Mouse (Mus musculus) neural tube, embryonic 12.5 days (tissue): ENCODE data around the gene Sdc3. TPM values are rescaled to one million over a fixed set of nuclear protein-coding genes. Genes with fewer than 3 reads are reported as not detected.
A peak's percentile ranks its signal among the peaks of the same experiment; 100 is the strongest.

Experiments used
- ATAC-seq: fragments of 200-750 bp; cut with Nextera tagmentation; 2 replicates; pipeline ENCODE4 v1.8.0; 2017; ENCODE audit warnings: low read depth, mild to moderate bottlenecking, moderate TSS enrichment, moderate library complexity; ENCODE audit not compliant: low FRiP score
- H3K27ac ChIP-seq: fragments of 300-500 bp; sonication (generic); 2 replicates; pipeline ENCODE4 v1.5.1; 2016
- H3K27me3 ChIP-seq: fragments of 300-500 bp; sonication (generic); replicated peaks from 2 replicates; pipeline ENCODE4 v1.6.1; 2016; ENCODE audit warnings: mild to moderate bottlenecking
- H3K36me3 ChIP-seq: fragments of 300-500 bp; sonication (generic); 2 replicates; pipeline ENCODE4 v1.6.1; 2016; ENCODE audit warnings: mild to moderate bottlenecking
- H3K4me1 ChIP-seq: fragments of 300-500 bp; sonication (generic); 2 replicates; pipeline ENCODE4 v1.6.1; 2016
- H3K4me2 ChIP-seq: fragments of 300-500 bp; sonication (generic); replicated peaks from 2 replicates; pipeline ENCODE4 v1.6.1; 2016; ENCODE audit warnings: mild to moderate bottlenecking
- H3K4me3 ChIP-seq: fragments of 300-500 bp; sonication (generic); 2 replicates; pipeline ENCODE4 v1.5.1; 2016
- H3K9ac ChIP-seq: fragments of 300-500 bp; sonication (generic); 2 replicates; pipeline ENCODE4 v1.6.1; 2016; ENCODE audit warnings: mild to moderate bottlenecking
- H3K9me3 ChIP-seq: fragments of 300-500 bp; sonication (generic); 2 replicates; pipeline ENCODE4 v1.6.1; 2016; ENCODE audit warnings: mild to moderate bottlenecking
- WGBS: fragments of 180-500 bp; shearing (Covaris S2); methylation state at CpG from one replicate; pipeline ENCODE4 v1.1.7; 2016; 5-methylcytosine and 5-hydroxymethylcytosine counted together
- polyA plus RNA-seq: library from polyadenylated mRNA; unstranded; fragments of >200 nt; fragmentation: Nextera tagmentation; extraction: Ambion mirVana; gene quantifications from 2 replicates; pipeline ENCODE4 v1.2.1, GENCODE M21; 2016

Gene Sdc3
- polyA plus RNA-seq, 1 experiment from 2014 or later = 54.2 TPM

DNA sequence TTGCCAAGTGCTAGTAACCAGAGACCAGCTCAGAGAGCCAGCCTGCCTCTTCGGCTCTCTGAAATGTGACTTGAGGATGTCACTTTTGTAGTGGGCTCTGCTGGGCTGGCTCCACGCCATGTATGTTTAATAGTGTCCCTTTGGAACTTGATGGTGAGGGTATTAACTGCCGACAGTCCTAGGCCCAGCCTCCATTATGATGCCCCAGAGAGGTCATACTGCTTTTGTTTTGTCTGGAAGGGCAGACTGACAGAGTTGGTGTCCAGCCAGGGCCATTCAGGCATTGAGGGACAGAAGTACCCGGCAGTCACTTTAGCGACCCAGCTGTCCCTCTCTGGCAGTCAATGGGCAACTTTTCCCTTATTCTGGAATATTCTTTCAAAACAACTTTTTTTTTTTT is 17.4 kb downstream of the Sdc3 start:
- H3K4me3 ChIP-seq = no peak overlapping the region
- H3K27me3 ChIP-seq = no peaks in the 10 kb centered on the region; the same call in 1 of the 2 replicates
- ATAC-seq = no peak
- 24% methylated on average over 5 of the region's 5 CpGs for WGBS
- H3K9ac ChIP-seq = no peak overlapping the region
- H3K4me1 ChIP-seq = peaks cover 72% of the 10 kb centered on the region
- no peak overlapping the region for H3K27ac ChIP-seq
- H3K9me3 ChIP-seq = no peaks in the 10 kb centered on the region
- no peaks in the 10 kb centered on the region for H3K36me3 ChIP-seq
- no peak overlapping the region for H3K4me2 ChIP-seq

DNA sequence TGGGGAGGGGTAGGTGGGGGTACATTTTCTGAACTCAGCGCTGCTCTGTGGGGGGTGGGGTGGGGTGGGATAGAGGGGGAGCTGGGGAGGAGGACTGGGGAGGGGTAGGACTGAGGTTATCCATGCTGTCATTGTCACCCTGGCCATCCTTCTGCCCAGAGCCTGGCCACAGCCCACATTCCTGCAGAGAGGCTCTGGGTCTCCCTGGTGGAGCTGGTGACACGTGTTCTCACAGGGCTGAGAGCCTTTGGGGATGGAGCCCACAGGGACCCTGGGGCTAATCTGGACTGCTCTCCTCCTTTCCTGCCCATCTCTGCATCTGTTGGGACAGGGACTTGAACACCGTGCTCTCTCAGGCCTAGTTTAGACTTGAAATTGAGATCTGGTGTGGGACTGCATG is 18.5 kb downstream of the Sdc3 start:
- H3K9ac ChIP-seq = no peak overlapping the region

DNA sequence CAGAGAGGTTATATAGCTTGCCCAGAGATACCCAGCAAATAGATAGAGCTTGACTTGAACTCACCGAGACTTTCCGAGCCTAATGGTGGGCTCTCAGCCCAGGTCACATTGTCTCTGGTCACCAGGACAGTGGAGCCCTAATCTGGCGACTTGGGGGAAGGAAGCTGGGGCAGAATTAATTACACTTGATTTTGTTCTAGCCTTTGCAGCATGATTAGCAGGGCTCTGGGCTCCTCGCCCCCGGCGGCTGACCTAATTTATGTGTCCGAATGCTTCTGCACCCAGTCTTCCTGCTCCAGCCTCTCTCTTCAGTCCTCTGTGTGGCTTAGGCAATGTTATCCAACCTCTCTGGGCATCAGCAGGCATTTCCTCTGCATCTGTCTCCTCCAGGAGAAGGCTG is 19.0 kb downstream of the Sdc3 start:
- Histone ChIP-seq H3K9ac (no peak overlapping the region), H3K4me3 (no peak overlapping the region), H3K9me3 (no peaks in the 10 kb centered on the region), H3K4me1 (peaks cover 70% of the 10 kb centered on the region), H3K4me2 (peak overlapping the region; percentile 4; the same call in 1 of the 2 replicates), H3K36me3 (no peaks in the 10 kb centered on the region), H3K27me3 (no peaks in the 10 kb centered on the region; the same call in 1 of the 2 replicates), H3K27ac (no peak overlapping the region)
- WGBS = 42% methylated on average over 7 of the region's 7 CpGs
- ATAC-seq = no peak

More for the DNA sequence above, 18.5 kb downstream of the Sdc3 start:
- Histone ChIP-seq H3K4me1 (peaks cover 72% of the 10 kb centered on the region), H3K27me3 (no peaks in the 10 kb centered on the region; the same call in 1 of the 2 replicates), H3K36me3 (no peaks in the 10 kb centered on the region), H3K4me2 (no peak overlapping the region), H3K27ac (no peak overlapping the region), H3K4me3 (no peak overlapping the region), H3K9me3 (no peaks in the 10 kb centered on the region)
- 28% methylated on average over 3 of the region's 3 CpGs for WGBS
- no peak for ATAC-seq

DNA sequence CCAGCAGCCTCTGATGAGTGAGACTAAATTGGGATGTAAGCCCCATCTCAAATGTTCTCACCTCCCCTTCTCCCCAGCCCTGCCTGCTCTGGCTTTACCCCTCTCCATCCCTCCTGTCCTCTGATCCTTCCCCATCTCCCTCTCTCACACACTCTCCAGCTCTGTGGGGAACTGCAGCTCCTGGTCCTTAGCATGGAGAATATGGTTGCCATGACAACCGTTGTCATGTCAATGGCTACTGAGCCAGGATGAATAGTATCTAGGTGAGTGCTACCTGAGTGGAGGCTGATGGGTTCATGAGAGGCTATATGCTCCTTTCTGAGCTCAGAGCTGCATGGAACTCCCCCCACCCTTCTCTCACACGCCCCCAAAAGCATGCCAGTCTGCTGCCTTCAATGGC is 21.6 kb downstream of the Sdc3 start:
- no peaks in the 10 kb centered on the region for H3K9me3 ChIP-seq
- H3K36me3 ChIP-seq = peaks cover 5% of the 10 kb centered on the region; the same call in 1 of the 2 replicates
- H3K4me1 ChIP-seq = peaks cover 64% of the 10 kb centered on the region
- 57% methylated on average over 2 of the region's 2 CpGs for WGBS
- H3K27me3 ChIP-seq = no peaks in the 10 kb centered on the region; the same call in 1 of the 2 replicates
- ATAC-seq = peak; percentile 57
- peak overlapping the region; percentile 21; the same call in 1 of the 2 replicates for H3K27ac ChIP-seq
- H3K4me3 ChIP-seq = no peak overlapping the region
- peak overlapping the region; percentile 34 for H3K4me2 ChIP-seq
- no peak overlapping the region for H3K9ac ChIP-seq

DNA sequence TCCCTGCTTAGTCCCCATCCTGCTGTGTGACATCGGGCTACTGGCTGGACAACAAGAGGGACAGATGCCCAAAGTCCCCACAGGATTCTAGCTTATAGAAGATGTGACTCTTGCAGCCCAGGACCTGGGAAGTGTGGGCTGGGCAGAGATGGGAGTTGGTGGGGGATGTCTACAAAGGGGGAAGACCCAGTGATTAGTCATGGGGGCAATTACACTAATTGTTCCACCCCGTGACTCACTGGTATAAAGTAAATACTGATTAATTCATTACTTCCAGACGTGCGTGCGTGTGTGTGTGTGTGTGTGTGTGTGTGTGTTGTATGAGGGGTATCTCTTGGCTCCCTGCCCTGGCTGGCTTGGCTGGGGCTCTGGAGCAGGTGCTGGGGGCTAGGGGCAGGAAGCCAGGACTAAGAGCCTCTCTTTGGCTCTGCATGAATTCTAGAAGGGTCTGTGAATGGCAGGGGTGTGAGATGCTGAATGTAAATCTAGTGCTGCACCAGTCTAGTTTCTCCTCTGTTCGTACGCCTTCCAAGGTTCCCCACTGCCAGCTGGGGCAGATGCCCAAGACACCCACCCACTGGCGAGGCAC is 22.5 kb downstream of the Sdc3 start:
- Histone ChIP-seq H3K36me3 (peaks cover 10% of the 10 kb centered on the region; the same call in 1 of the 2 replicates), H3K27ac (no peak overlapping the region), H3K4me1 (peaks cover 55% of the 10 kb centered on the region), H3K9me3 (no peaks in the 10 kb centered on the region), H3K27me3 (no peaks in the 10 kb centered on the region; the same call in 1 of the 2 replicates), H3K4me3 (no peak overlapping the region), H3K4me2 (no peak overlapping the region), H3K9ac (no peak overlapping the region)
- WGBS = 48% methylated on average over 8 of the region's 8 CpGs
- ATAC-seq = no peak

GRCm38 (mm10) chr4:130815860-130816259 is 23.5 kb downstream of the Sdc3 start:
- no peak overlapping the region for H3K27ac ChIP-seq
- H3K9ac ChIP-seq = no peak overlapping the region
- peaks cover 54% of the 10 kb centered on the region for H3K4me1 ChIP-seq
- WGBS = 87% methylated on average over 8 of the region's 8 CpGs
- H3K27me3 ChIP-seq = no peaks in the 10 kb centered on the region; the same call in 1 of the 2 replicates
- H3K36me3 ChIP-seq = peaks cover 14% of the 10 kb centered on the region; the same call in 1 of the 2 replicates
- H3K9me3 ChIP-seq = no peaks in the 10 kb centered on the region
- H3K4me3 ChIP-seq = no peak overlapping the region
- H3K4me2 ChIP-seq = no peak overlapping the region
- ATAC-seq = no peak

DNA sequence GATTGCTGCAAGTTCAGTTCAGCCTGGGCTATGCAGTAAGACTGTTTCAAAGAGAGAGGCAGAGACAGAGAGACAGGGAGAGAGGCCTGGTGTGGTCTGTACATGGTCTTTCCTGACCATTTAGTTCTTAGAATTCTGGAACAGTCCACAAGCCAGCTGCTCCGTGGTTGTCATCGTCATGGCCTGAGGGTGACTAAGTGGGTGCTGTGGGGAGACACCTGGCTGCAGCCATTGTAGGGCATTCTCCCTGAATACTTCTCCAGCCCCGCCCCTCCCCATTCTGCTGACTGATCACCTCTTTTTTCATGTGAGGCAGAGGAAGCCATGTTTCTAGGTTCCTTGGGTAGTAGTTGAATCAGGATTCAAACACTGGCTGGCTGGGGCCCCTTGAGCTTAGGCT is 27.5 kb downstream of the Sdc3 start:
- 85% methylated on average over 3 of the region's 3 CpGs for WGBS
- peaks cover 41% of the 10 kb centered on the region for H3K36me3 ChIP-seq

GRCm38 (mm10) chr4:130820594-130821255 is 28.4 kb downstream of the Sdc3 start:
- 83% methylated on average over 7 of the region's 7 CpGs for WGBS
- Histone ChIP-seq H3K36me3 (peaks cover 41% of the 10 kb centered on the region), H3K9ac (no peak overlapping the region), H3K4me3 (no peak overlapping the region), H3K27ac (no peak overlapping the region), H3K9me3 (no peaks in the 10 kb centered on the region), H3K4me1 (peaks cover 5% of the 10 kb centered on the region; the same call in 1 of the 2 replicates), H3K4me2 (no peak overlapping the region), H3K27me3 (no peaks in the 10 kb centered on the region)
- no peak for ATAC-seq

More for the DNA sequence above, 27.5 kb downstream of the Sdc3 start:
- ATAC-seq = no peak
- Histone ChIP-seq H3K27me3 (no peaks in the 10 kb centered on the region), H3K4me3 (no peak overlapping the region), H3K4me2 (no peak overlapping the region), H3K27ac (no peak overlapping the region), H3K4me1 (peaks cover 14% of the 10 kb centered on the region), H3K9me3 (no peaks in the 10 kb centered on the region), H3K9ac (no peak overlapping the region)

GRCm38 (mm10) chr4:130828851-130829673 is 36.7 kb downstream of the Sdc3 start:
- Histone ChIP-seq H3K4me1 (peaks cover 14% of the 10 kb centered on the region), H3K9ac (no peak overlapping the region), H3K27ac (no peak overlapping the region), H3K27me3 (no peaks in the 10 kb centered on the region), H3K36me3 (peaks cover 7% of the 10 kb centered on the region; the same call in 1 of the 2 replicates), H3K9me3 (no peaks in the 10 kb centered on the region), H3K4me3 (no peak overlapping the region), H3K4me2 (peak overlapping the region; percentile 36)
- WGBS = 9% methylated on average over 18 of the region's 18 CpGs
- ATAC-seq = peak; percentile 58; the same call in 1 of the 2 replicates

DNA sequence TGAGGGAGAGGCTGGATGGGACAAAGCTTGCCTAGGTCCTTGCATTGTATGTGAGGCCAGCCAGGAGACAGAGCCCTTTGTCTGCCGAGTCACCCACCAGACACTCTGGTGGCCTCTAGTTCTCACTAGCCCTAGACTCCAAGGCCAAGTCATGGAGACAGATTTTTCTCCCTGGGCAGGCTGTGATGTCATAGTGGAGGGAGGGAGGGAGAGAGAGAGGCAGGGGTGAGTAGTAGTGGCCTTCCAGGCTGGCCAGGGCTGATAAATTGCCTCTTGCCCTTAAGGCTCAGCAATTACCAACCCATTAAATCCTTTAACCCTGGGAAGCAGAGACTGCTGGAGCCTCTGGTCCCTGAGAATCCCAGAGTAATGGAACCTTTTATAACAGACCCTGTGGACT is 41.8 kb downstream of the Sdc3 start:
- no peak for ATAC-seq
- Histone ChIP-seq H3K9me3 (no peaks in the 10 kb centered on the region), H3K4me3 (no peak overlapping the region), H3K9ac (no peak overlapping the region), H3K4me2 (no peak overlapping the region), H3K4me1 (peaks cover 38% of the 10 kb centered on the region), H3K36me3 (no peaks in the 10 kb centered on the region), H3K27me3 (no peaks in the 10 kb centered on the region), H3K27ac (no peak overlapping the region)
- WGBS = 14% methylated on average over 1 of the region's 1 CpGs

- Histone ChIP-seq H3K4me2 (no peak overlapping the region), H3K4me1 (peaks cover 36% of the 10 kb centered on the region), H3K27ac (no peak overlapping the region), H3K27me3 (no peaks in the 10 kb centered on the region), H3K9ac (no peak overlapping the region), H3K9me3 (no peaks in the 10 kb centered on the region), H3K36me3 (no peaks in the 10 kb centered on the region), H3K4me3 (no peak overlapping the region)
- 86% methylated on average over 4 of the region's 4 CpGs for WGBS
- no peak for ATAC-seq
These were observed 43.2 kb downstream of the Sdc3 start for GRCm38 (mm10) chr4:130835550-130835949.
